Mouse (Mus musculus) heart, adult 2 months (tissue): ENCODE results near the gene Wdr5b.

Experiments used
- CTCF ChIP-seq: fragments of 200-600 bp; IDR thresholded peaks from 2 replicates; pipeline ENCODE4 v1.8.1; 2022; ENCODE audit warnings: antibody characterized with exemption, mild to moderate bottlenecking, moderate library complexity
- EP300 ChIP-seq: fragments of 200-500 bp; IDR thresholded peaks from 2 replicates; pipeline ENCODE4 v1.6.1; 2011; ENCODE audit warnings: low read depth, low read length, control low read depth; ENCODE audit not compliant: insufficient read depth
- POLR2A ChIP-seq: fragments of 200-500 bp; IDR thresholded peaks from 2 replicates; pipeline ENCODE4 v1.6.1; 2011; ENCODE audit warnings: mild to moderate bottlenecking, low read depth, low read length, control low read depth; ENCODE audit not compliant: insufficient read depth

DNA sequence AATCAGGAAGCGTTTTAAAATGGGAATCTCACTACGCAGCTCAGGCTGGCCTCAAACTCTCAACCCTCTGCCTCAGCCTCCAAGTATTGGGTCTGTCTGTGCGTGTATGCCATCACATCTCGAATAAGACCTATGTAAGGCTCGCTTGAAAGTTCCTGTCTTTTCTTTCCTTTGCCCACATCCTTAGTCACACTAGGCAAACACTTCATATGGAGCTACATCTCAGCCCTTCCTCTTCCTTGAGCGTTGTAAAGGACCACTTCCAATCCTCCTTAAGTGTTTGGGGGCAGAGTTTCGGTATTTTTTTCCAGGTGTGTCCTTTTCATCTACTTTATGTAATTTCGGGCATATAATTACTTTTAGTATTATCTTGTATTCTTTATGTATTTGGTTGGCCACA, 13.9 kb downstream of the Wdr5b start:
- TF ChIP-seq CTCF (no peak), EP300 (no peak), POLR2A (no peak)
